Mouse (Mus musculus): ENCODE measurements around the gene Golim4. TPM values are rescaled to one million over a fixed set of nuclear protein-coding genes. Genes with fewer than 3 reads are reported as not detected.

The Golim4 gene
- polyA plus RNA-seq, 1 experiment from 2014 or later: 16.6 TPM

DNA sequence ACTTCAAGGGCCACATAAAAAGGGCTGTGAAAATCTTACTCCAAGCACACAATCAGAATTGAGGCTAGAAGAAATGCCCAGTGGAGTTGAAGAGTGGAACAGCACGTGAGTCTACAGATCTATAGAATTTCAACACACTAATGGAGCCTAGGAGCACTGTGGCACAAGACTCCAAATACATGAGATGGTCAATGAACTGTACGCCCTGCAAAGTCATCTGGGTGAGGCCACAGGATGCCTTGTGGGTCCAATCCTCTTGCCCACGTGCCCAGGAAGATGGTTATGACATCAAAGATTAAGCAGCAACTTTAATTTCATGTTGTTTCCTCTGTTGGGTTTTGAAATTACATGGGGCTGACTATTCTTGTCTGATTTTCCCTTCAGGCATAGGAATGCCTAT is 30.4 kb downstream of the Golim4 start:
- no peak for DNase-seq (ENCODE audit: low spot score)

- DNase-seq (ENCODE audit: low spot score): no peak
Observed at GRCm38 (mm10) chr3:75925123-75925522, 31.6 kb downstream of the Golim4 start.

DNA sequence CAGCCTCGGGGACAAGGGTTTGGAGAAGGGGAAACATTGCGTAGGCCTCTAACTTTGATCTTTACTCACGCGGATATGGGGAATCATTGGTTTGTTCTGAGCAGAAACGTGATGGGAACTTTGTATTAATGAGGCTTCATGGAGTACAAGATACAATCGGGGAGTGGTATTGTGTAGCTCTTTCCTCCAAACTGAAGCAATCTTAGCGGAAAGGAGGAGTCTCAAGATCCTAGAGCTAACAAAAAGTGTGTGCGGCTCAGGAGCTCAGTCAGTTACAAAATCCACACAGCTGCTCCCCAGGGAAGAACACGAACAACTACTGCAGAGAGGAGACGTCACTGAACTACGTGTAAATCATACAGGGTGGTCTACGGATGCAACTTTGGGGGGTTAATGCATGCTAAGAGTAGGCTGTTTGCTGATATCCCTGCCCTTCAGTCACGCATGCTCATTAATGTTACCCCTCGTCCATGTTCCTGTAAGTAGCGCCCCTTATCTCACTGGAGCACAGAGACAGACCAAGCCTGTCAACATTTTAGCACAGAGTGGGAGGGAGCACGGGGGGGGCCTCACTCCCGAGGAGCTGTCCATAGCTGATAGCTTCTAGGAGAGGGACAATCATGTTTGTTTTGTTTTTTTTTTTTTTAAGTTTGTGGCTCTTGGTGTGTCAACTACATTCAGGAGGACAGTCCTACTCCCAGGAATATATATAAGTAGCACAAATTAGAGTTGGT is 38.8 kb downstream of the Golim4 start:
- no peak for DNase-seq (ENCODE audit: low spot score)

GRCm38 (mm10) chr3:75912786-75913185 is 44.0 kb downstream of the Golim4 start:
- no peak for DNase-seq (ENCODE audit: low spot score)

GRCm38 (mm10) chr3:75910768-75911167 is 46.0 kb downstream of the Golim4 start:
- DNase-seq (ENCODE audit: low spot score): no peak

DNA sequence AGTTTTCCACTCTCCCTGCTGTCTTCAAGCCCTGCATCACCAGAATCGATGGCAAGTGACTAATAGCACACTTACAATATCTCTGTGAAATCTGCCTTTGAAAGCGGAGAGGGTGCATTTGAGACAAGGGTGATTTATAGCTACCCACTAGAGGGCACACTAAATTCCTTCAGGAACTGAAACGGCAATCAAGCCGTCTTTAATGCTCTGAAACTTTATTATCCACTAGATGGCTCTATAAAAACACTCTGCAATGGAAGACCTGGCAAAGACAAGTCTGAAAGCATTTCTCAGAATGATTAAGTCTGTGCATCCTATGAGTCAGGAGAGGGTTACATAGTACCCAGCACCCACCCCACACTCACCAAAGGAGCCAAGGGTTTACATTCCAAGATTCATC is 46.5 kb downstream of the Golim4 start:
- DNase-seq (ENCODE audit: low spot score): peak; percentile 55

DNA sequence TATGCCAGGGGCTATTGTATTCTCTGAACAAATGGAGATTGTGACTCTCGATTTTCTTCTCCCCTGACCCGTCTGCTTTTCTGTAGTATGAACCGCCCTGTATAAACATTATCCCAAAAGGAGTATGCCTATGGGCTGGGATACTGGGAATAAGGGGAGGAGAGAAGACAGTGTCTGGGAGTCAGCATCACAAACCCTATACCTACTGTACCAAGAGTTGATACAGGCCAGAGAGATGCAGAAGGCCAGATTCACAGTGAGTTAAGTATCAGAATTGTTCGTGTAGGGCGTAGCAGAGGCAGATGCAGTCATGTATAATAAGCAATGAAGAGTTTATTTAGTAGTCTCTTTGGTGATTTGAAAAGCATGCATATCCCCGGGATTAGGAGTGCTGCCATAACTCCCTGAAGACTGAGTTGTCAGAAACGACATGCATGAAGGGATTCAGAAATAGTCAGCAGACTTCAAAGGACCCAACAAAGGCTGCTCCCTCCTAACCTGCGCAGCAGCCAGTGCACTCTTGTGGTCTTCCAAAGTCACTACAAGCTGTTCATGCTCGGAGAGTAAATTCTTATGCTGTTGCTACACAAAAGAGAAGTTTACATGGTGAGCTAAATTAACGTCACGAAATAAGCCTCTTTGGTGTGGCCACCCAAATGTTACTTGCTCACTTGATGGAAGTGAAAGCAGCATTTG is 54.7 kb downstream of the Golim4 start:
- peak; percentile 14 for DNase-seq (ENCODE audit: low spot score)

GRCm38 (mm10) chr3:75895075-75895474 is 61.7 kb downstream of the Golim4 start:
- DNase-seq (ENCODE audit: low spot score): no peak

DNA sequence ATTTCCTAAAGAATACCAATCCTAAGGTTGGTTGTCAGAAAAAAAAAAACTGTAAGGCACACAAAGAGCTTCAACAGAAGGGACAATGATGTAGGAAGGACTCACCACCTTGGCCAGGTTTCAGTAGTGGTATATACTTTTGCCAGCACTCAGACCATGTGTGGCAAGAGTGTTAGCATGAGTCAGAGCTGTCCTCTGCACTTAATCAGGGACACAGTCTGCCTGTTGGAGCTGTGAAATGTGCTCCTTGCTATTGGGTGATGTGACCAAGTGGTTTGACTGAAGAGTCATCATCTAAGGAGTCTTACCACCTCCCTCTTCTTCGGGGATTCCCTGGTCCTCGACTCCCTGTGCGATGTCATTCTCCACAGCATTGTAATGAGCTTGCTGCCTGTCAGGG is 65.2 kb downstream of the Golim4 start:
- DNase-seq (ENCODE audit: low spot score): no peak

DNA sequence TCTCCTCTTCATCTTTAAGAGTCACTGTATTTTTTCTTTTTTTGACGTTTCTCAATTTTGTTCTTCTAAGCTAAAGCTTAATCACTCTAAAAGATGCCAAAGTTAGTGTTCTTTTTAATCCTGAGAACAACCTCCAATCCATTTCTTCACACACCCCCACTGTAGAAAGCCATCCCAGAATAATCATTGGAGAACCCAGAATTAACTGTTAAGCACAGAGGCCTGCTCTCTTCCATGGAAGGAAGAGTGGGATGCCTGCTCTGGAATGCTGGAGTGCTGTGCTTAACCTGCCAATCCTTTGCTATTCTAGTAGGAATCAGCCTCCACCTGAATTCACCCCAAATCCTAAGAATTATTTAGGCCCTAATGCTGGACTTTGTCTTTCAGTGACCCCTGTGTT is 67.4 kb downstream of the Golim4 start:
- no peak for DNase-seq (ENCODE audit: low spot score)

DNA sequence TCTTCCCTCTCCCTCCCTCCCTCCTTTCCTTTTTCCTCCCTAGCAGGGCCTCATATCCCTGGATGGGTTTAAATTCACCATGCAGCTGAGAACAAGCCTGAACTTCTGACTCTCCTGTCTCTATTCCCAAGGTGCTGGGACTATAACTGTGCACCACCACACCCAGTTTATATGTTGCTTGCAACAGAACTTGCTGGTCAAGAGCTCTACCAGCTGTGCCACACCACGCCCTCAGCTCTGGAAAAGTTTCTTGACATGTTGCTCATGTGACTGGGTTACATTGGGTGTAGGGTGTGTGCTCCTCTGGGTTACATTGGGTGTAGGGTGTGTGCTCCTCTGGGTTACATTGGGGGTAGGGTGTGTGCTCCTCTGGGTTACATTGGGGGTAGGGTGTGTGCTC is 75.2 kb downstream of the Golim4 start:
- DNase-seq (ENCODE audit: low spot score): no peak

DNA sequence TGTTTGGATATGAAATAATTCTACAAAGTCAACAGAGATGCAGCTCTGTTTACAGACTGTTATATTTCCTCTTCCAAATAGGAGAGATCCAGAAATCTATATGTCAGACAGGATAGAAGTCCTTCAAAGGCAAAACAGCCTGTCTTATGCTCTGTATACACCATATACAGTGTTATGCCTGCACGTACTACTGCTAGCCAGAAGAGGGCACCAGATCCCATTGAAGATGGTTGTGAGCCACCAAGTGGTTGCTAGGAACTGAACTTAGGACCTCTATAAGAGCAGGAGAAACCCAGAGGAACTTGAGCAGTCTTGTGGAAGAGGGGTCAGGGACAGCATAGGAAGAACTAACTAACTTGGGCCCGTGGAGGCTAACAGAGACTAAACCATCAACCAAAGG is 77.5 kb downstream of the Golim4 start:
- DNase-seq (ENCODE audit: low spot score): peak; percentile 13

DNA sequence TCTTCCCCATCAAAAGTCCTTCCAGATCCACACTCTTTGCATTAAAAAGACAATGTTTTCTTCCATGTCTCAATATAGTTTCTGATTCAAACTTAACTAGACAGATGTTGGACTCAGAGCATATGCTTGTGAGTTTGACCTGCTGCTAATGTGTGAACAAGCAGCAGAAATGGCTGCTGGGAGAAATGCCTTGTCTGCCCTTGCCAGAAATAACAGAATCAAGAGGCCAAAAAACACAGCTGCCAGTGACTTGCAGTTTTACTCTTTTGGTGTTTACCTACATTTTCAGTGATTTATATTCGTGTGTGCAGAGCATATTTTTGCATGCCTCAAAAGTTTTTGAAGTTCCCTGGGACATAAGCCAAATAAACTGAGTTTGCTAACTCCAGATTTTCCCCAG is 87.9 kb downstream of the Golim4 start:
- DNase-seq (ENCODE audit: low spot score): no peak

GRCm38 (mm10) chr3:75864203-75864602 is 92.5 kb downstream of the Golim4 start:
- DNase-seq (ENCODE audit: low spot score): no peak

DNA sequence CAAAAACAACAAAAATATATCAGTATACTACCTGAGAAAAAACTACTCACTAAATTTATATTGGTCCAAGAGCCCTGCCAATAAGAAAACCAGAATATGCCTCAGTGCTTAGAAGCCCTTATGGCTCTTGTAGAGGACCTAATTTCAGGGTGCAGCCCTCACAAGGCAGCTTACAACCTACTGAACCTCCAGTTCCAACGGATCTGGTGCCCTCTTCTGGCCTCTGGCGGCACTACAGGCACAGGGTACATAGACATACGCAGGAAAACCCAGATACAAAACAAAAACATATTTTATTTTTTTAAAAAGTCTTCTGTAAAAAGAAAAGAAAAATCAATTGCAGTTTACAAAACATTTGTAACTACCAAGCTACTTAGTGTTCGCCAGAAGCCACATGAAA is 95.1 kb downstream of the Golim4 start:
- peak; percentile 66 for DNase-seq (ENCODE audit: low spot score)

- no peak for DNase-seq (ENCODE audit: low spot score)
Observed at GRCm38 (mm10) chr3:75860760-75861159, 96.0 kb downstream of the Golim4 start.

DNA sequence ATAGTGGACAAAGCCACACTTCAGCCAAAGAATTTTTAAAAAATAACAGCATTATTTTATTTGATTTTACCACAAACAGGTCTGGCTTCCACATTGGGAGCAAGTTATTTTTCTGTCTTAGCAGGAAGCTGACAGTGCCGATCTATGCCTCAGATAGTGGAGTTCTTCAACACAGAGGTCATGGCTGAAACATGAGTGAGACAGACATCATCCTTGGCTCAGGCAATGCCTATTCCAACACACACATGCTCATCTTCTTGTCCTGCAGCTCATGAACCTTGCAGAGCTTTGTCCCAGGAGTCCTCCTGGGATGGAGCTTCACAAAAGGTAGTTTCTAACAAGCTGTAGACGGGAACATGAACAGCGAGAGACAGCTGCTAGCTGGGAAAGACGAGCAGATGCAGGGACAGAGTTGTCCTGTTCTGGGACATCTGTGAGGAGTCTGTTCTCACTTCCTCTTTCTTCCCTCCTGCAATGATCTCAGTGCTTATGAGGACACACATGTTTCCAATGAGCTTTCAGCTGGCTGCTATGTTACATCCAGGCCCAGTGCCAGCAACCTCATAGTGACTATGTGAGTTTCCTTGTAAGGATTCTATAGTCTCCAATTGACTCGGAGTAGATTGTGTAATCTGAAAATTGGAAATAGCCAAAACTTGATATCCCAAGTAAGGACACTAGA is 121.3 kb downstream of the Golim4 start:
- no peak for DNase-seq (ENCODE audit: low spot score)

GRCm38 (mm10) chr3:75834827-75835226 is 121.9 kb downstream of the Golim4 start:
- no peak for DNase-seq (ENCODE audit: low spot score)

Measured in thymus, postnatal 0 days (tissue).